8 mouse cellular contexts compared by ENCODE assay signal in genomic region chr4:129555421-129555861, GRCm38 (mm10). TPM values are rescaled to one million over a fixed set of nuclear protein-coding genes. Genes with fewer than 3 reads are reported as not detected.
A peak's percentile ranks its signal among the peaks of the same experiment; 100 is the strongest.
DNase-seq lines count a peak whose midpoint lies in the region; ATAC-seq lines count a peak whose summit lies in the region.

No protein-coding gene starts in this region.

- peak; percentile 46 for DNase-seq in CD4-positive, CD25-positive, alpha-beta regulatory T cell, adult 2 months (ENCODE audit: low read depth, low spot score)
- peak; percentile 54 for DNase-seq in cerebellum, adult 11 months
- DNase-seq in liver, result peak; percentile 69
- peak; percentile 61 for DNase-seq in midbrain, embryonic 14.5 days
- DNase-seq in spleen, postnatal 4 days (ENCODE audit: low spot score in 2 of 2), result peak; percentile 71 to 88

- H3K27ac ChIP-seq in forebrain, embryonic 12.5 days, result no peak overlapping the region; the same call in 1 of the 2 replicates
- H3K27ac ChIP-seq in intestine, embryonic 16.5 days (ENCODE audit: low read length), result no peak overlapping the region
- peak overlapping the region; percentile 65 for H3K27ac ChIP-seq in midbrain, embryonic 14.5 days (replicated peaks; ENCODE audit: low read depth, low read length)

- peak overlapping the region; percentile 77 for H3K4me2 ChIP-seq in forebrain, embryonic 12.5 days
- H3K4me2 ChIP-seq in intestine, embryonic 16.5 days (ENCODE audit: low read depth, low read length), result peak overlapping the region; percentile 89
- peak overlapping the region; percentile 70 for H3K4me2 ChIP-seq in midbrain, embryonic 14.5 days (ENCODE audit: low read length)

- H3K27me3 ChIP-seq in forebrain, embryonic 12.5 days, result peaks cover 12% of the 10 kb centered on the region; the same call in 1 of the 2 replicates
- no peaks in the 10 kb centered on the region for H3K27me3 ChIP-seq in intestine, embryonic 16.5 days (replicated peaks; ENCODE audit: control insufficient read depth, insufficient read depth, low read length)
- no peaks in the 10 kb centered on the region for H3K27me3 ChIP-seq in midbrain, embryonic 14.5 days (ENCODE audit: control insufficient read depth, insufficient read depth, low read length)

- no peaks in the 10 kb centered on the region for H3K9me3 ChIP-seq in forebrain, embryonic 12.5 days
- no peaks in the 10 kb centered on the region for H3K9me3 ChIP-seq in intestine, embryonic 16.5 days (ENCODE audit: control insufficient read depth, low read length)
- H3K9me3 ChIP-seq in midbrain, embryonic 14.5 days (ENCODE audit: control insufficient read depth, low read length), result no peaks in the 10 kb centered on the region

- peaks cover 14% of the 10 kb centered on the region for H3K4me1 ChIP-seq in forebrain, embryonic 12.5 days
- H3K4me1 ChIP-seq in intestine, embryonic 16.5 days (ENCODE audit: control insufficient read depth, insufficient read depth, low read length), result peaks cover 17% of the 10 kb centered on the region
- peaks cover 9% of the 10 kb centered on the region for H3K4me1 ChIP-seq in midbrain, embryonic 14.5 days (ENCODE audit: control insufficient read depth, insufficient read depth, low read length)

- no peak for ATAC-seq in CD4-positive, CD25-positive, alpha-beta regulatory T cell, adult 4 months
- ATAC-seq in forebrain, embryonic 12.5 days (ENCODE audit: low FRiP score), result peak; percentile 40; the same call in 1 of the 2 replicates
- peak; percentile 16 for ATAC-seq in intestine, embryonic 16.5 days
- ATAC-seq in midbrain, embryonic 14.5 days (ENCODE audit: low FRiP score, low TSS enrichment), result no peak

- 3% methylated on average over 16 of the region's 16 CpGs for WGBS in forebrain, embryonic 12.5 days
- 4% methylated on average over 16 of the region's 16 CpGs for WGBS in intestine, embryonic 16.5 days
- 5% methylated on average over 16 of the region's 16 CpGs for WGBS in midbrain, embryonic 14.5 days

- no peaks in the 10 kb centered on the region for H3K36me3 ChIP-seq in forebrain, embryonic 12.5 days (replicated peaks)
- no peaks in the 10 kb centered on the region for H3K36me3 ChIP-seq in intestine, embryonic 16.5 days (ENCODE audit: control insufficient read depth, insufficient read depth, low read length)
- H3K36me3 ChIP-seq in midbrain, embryonic 14.5 days (ENCODE audit: control insufficient read depth, insufficient read depth, low read length), result no peaks in the 10 kb centered on the region

- peak overlapping the region; percentile 52 for H3K9ac ChIP-seq in forebrain, embryonic 12.5 days
- H3K9ac ChIP-seq in intestine, embryonic 16.5 days (ENCODE audit: low read depth, low read length), result peak overlapping the region; percentile 61
- peak overlapping the region; percentile 60; the same call in 1 of the 2 replicates for H3K9ac ChIP-seq in midbrain, embryonic 14.5 days (replicated peaks; ENCODE audit: low read length)

- H3K4me3 ChIP-seq in forebrain, embryonic 12.5 days (replicated peaks), result peak overlapping the region; percentile 48
- H3K4me3 ChIP-seq in intestine, embryonic 16.5 days (ENCODE audit: low read length), result peak overlapping the region; percentile 46
- peak overlapping the region; percentile 44 for H3K4me3 ChIP-seq in midbrain, embryonic 14.5 days (replicated peaks; ENCODE audit: low read depth, low read length)

RNA-seq across cellular contexts. Expression of gene Hdac1, which starts 12.9 kb away (rescaled TPM):
- 100 to 1,000 TPM; 270 to 328 TPM for polyA plus RNA-seq in CD4-positive, CD25-positive, alpha-beta regulatory T cell, adult 4 months (2017; shearing (Covaris generic))
- polyA plus RNA-seq in forebrain, embryonic 12.5 days (2016; fragmentation: Nextera tagmentation; extraction: Ambion mirVana), result 207 and 221 TPM in 2 replicates
- polyA plus RNA-seq in intestine, embryonic 16.5 days (2015; fragmentation: Nextera tagmentation; extraction: Ambion mirVana), result 196 and 207 TPM in 2 replicates
- polyA plus RNA-seq in midbrain, embryonic 14.5 days (2014; fragmentation: Nextera tagmentation; extraction: Ambion mirVana), result 73.6 and 101 TPM in 2 replicates

RNA-seq across cellular contexts. Expression of gene Lck, which starts 18.0 kb away (rescaled TPM):
- polyA plus RNA-seq in CD4-positive, CD25-positive, alpha-beta regulatory T cell, adult 4 months (2017; shearing (Covaris generic)), result 1,000 to 10,000 TPM; 1,549 to 2,173 TPM
- polyA plus RNA-seq in forebrain, embryonic 12.5 days (2016; fragmentation: Nextera tagmentation; extraction: Ambion mirVana), result 9.0 and 9.3 TPM in 2 replicates
- polyA plus RNA-seq in intestine, embryonic 16.5 days (2015; fragmentation: Nextera tagmentation; extraction: Ambion mirVana), result 6.1 and 7.9 TPM in 2 replicates
- 9.0 and 13.6 TPM in 2 replicates for polyA plus RNA-seq in midbrain, embryonic 14.5 days (2014; fragmentation: Nextera tagmentation; extraction: Ambion mirVana)

RNA-seq across cellular contexts. Expression of gene Fam167b, which starts 22.9 kb away (rescaled TPM):
- under 1 TPM in 1 of 2 experiments, not detected in 1; 0.86 TPM for polyA plus RNA-seq in CD4-positive, CD25-positive, alpha-beta regulatory T cell, adult 4 months (2017; shearing (Covaris generic))
- polyA plus RNA-seq in forebrain, embryonic 12.5 days (2016; fragmentation: Nextera tagmentation; extraction: Ambion mirVana), result 0.37 and 0.92 TPM in 2 replicates
- 2.3 and 2.4 TPM in 2 replicates for polyA plus RNA-seq in intestine, embryonic 16.5 days (2015; fragmentation: Nextera tagmentation; extraction: Ambion mirVana)
- 0.24 TPM in 1 of 2 replicates, not detected in the other for polyA plus RNA-seq in midbrain, embryonic 14.5 days (2014; fragmentation: Nextera tagmentation; extraction: Ambion mirVana)

RNA-seq across cellular contexts. Expression of gene Marcksl1, which starts 42.1 kb away (rescaled TPM):
- polyA plus RNA-seq in CD4-positive, CD25-positive, alpha-beta regulatory T cell, adult 4 months (2017; shearing (Covaris generic)), result 1 to 10 TPM; 2.3 to 2.6 TPM
- polyA plus RNA-seq in forebrain, embryonic 12.5 days (2016; fragmentation: Nextera tagmentation; extraction: Ambion mirVana), result 1,836 and 1,849 TPM in 2 replicates
- polyA plus RNA-seq in intestine, embryonic 16.5 days (2015; fragmentation: Nextera tagmentation; extraction: Ambion mirVana), result 289 and 312 TPM in 2 replicates
- 1,591 and 1,713 TPM in 2 replicates for polyA plus RNA-seq in midbrain, embryonic 14.5 days (2014; fragmentation: Nextera tagmentation; extraction: Ambion mirVana)

RNA-seq across cellular contexts. Expression of gene Eif3i, which starts 45.0 kb away (rescaled TPM):
- 100 to 1,000 TPM; 337 to 353 TPM for polyA plus RNA-seq in CD4-positive, CD25-positive, alpha-beta regulatory T cell, adult 4 months (2017; shearing (Covaris generic))
- polyA plus RNA-seq in forebrain, embryonic 12.5 days (2016; fragmentation: Nextera tagmentation; extraction: Ambion mirVana), result 204 and 212 TPM in 2 replicates
- polyA plus RNA-seq in intestine, embryonic 16.5 days (2015; fragmentation: Nextera tagmentation; extraction: Ambion mirVana), result 255 and 274 TPM in 2 replicates
- polyA plus RNA-seq in midbrain, embryonic 14.5 days (2014; fragmentation: Nextera tagmentation; extraction: Ambion mirVana), result 232 and 238 TPM in 2 replicates

Comparison
In these comparisons a context has a peak if more than half of its experiments do, and no peak if none do; other contexts are left out.
1. ATAC-seq: peak in forebrain, embryonic 12.5 days (single experiment) and intestine, embryonic 16.5 days (single experiment); none in CD4-positive, CD25-positive, alpha-beta regulatory T cell, adult 4 months (single experiment) and midbrain, embryonic 14.5 days (single experiment).
2. RNA of gene Lck, which starts 18.0 kb away (polyA plus RNA-seq): 1,549 to 2,173 TPM in CD4-positive, CD25-positive, alpha-beta regulatory T cell, adult 4 months; 9.0 to 9.3 TPM in forebrain, embryonic 12.5 days, 9.0 to 13.6 TPM in midbrain, embryonic 14.5 days and 6.1 to 7.9 TPM in intestine, embryonic 16.5 days; every median in the first group is over 100 times any median in the second.
3. Peak in every context shown above with its lines, with median percentiles within 50 percentile points of each other: DNase-seq, H3K4me2 ChIP-seq, H3K4me3 ChIP-seq and H3K9ac ChIP-seq.